Mouse (Mus musculus) heart, adult 2 months (tissue): ENCODE results near the gene Ppp6r2.

Experiments used
- CTCF ChIP-seq: fragments of 200-600 bp; IDR thresholded peaks from 2 replicates; pipeline ENCODE4 v1.8.1; 2022; ENCODE audit warnings: antibody characterized with exemption, mild to moderate bottlenecking, moderate library complexity
- POLR2A ChIP-seq: fragments of 200-500 bp; IDR thresholded peaks from 2 replicates; pipeline ENCODE4 v1.6.1; 2011; ENCODE audit warnings: mild to moderate bottlenecking, low read depth, low read length, control low read depth; ENCODE audit not compliant: insufficient read depth

- TF ChIP-seq POLR2A (no peak), CTCF (no peak)
Observed at GRCm38 (mm10) chr15:89336422-89336821, 125.1 kb downstream of the Ppp6r2 start.
